Mouse (Mus musculus) brain, adult 2 months (tissue): ENCODE data around the gene Gm20683.
"Not testable (repeated sequence)": the region's sequence is repeated elsewhere in the genome, so short reads cannot be mapped to it uniquely, and the experiment has no call there.

Experiments
- DNase-seq: peaks from one replicate; pipeline ENCODE4 v3.0.0; 2011; ENCODE audit warnings: low read depth, low spot score

Gene Gm20683

GRCm38 (mm10) chr17:25828223-25828594 is 13.4 kb downstream of the Gm20683 start:
- no peak for DNase-seq

DNA sequence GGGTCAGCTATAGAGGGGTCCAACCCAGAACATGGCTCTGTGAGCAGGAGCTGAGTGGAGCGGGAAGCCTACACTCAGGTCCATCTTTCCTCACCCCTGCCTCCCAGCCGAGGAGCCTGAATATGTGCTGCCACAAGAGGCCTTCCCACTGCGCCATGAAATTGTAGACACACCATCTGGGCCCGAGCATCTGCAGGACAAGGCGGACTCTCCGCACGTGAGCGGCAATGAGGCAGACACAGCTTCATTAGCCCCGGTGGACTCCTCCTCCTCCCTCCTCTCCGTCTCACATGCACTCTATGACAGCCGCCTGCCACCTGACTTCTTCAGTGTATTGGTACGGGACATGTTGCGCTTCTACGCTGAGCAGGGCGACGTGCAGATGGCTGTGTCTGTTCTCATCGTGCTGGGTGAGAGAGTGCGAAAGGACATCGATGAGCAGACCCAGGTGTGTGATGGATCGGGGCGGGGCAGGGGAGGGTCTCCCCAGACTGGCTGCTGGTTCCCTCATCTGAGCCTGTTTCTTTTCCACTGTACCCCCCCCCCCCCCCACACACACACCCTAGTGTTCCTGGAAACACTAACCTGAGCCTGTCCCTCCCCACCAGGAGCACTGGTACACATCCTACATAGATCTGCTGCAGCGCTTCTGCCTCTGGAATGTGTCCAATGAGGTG is 13.9 kb downstream of the Gm20683 start:
- no peak for DNase-seq

DNA sequence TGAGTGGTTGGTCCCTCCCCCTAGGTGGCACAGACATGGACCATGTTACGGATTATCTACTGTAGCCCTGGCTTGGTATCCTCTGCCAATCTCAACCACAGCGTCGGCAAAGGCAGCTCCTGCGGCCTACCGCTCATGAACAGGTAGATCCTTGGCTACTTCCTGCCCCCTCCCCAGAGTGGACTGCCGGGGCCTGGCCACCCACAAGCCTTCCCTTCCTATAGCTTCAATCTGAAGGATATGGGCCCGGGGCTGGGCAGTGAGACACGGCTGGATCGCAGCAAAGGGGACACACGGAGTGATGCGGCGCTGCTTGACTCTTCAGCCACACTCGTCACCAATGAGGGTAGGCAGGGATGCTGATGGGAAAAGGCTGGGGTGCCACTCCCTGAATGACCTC is 14.6 kb downstream of the Gm20683 start:
- no peak for DNase-seq

- DNase-seq = no peak
Observed at GRCm38 (mm10) chr17:25825984-25826570, 15.5 kb downstream of the Gm20683 start.

- no peak for DNase-seq
Observed at GRCm38 (mm10) chr17:25825311-25825710, 16.3 kb downstream of the Gm20683 start.

DNA sequence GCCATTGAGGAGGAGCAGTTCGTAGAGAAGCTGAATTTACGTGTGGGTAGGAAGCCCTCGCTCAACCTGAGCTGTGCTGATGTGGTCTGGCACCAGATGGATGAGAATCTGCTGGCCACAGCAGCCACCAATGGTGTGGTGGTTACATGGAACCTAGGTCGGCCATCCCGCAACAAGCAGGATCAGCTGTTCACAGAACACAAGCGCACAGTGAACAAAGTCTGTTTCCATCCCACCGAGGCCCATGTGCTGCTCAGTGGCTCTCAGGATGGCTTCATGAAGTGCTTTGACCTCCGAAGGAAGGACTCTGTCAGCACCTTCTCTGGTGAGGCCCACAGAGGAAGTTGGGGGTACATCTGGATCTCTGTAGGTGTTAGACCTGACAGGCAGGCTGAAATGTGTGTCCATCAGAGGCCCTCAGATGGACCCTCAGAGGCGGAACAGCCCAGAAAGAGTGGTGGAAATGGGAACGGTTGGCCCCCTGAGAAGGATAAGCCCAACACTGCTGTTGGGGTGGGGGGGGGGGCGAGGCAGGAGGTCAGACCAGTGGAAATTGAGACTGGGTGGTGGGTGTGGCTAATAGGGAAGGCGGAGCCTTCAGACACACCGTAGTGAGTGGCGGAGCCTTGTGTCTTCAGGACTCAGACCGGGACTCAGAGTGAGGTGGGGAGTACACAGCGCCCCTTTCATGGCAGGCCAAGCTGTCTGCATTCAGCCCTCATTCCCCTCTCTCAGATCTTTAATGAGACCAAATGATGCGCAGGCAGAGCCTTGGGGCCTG is 17.0 kb downstream of the Gm20683 start:
- DNase-seq = no peak

GRCm38 (mm10) chr17:25823452-25823851 is 18.1 kb downstream of the Gm20683 start, which contains the start of gene Wdr24:
Wdr24 (plus strand) TSS chr17:25823627.
- DNase-seq = peak; percentile 96

GRCm38 (mm10) chr17:25818851-25819780 is 22.4 kb downstream of the Gm20683 start:
- DNase-seq = no peak

- no peak for DNase-seq
Observed at GRCm38 (mm10) chr17:25817662-25818061, 23.9 kb downstream of the Gm20683 start.

GRCm38 (mm10) chr17:25813471-25813870 is 28.1 kb downstream of the Gm20683 start:
- peak; percentile 92 for DNase-seq

DNA sequence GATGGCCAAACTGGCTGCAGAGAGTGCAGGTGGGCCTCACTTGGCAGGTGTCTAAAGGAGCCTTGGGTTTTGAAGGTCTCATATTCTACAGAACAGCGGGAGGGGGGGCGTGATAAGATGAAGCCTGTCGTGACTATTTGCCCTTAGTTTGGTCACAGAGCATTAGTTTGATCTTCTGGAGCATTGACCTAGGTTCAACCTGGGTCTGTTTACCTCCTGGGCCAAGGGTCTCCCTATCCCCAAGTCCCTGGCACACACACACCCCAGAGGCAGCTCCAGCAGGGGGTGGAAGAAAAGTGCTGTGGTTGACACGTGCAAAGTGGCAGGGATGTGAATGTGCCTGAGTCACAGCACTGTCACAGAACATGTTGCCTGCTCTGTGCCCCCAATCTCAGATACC is 30.7 kb downstream of the Gm20683 start:
- DNase-seq = peak; percentile 64

- peak; percentile 89 for DNase-seq
Observed at GRCm38 (mm10) chr17:25809606-25810340, 31.8 kb downstream of the Gm20683 start.

DNA sequence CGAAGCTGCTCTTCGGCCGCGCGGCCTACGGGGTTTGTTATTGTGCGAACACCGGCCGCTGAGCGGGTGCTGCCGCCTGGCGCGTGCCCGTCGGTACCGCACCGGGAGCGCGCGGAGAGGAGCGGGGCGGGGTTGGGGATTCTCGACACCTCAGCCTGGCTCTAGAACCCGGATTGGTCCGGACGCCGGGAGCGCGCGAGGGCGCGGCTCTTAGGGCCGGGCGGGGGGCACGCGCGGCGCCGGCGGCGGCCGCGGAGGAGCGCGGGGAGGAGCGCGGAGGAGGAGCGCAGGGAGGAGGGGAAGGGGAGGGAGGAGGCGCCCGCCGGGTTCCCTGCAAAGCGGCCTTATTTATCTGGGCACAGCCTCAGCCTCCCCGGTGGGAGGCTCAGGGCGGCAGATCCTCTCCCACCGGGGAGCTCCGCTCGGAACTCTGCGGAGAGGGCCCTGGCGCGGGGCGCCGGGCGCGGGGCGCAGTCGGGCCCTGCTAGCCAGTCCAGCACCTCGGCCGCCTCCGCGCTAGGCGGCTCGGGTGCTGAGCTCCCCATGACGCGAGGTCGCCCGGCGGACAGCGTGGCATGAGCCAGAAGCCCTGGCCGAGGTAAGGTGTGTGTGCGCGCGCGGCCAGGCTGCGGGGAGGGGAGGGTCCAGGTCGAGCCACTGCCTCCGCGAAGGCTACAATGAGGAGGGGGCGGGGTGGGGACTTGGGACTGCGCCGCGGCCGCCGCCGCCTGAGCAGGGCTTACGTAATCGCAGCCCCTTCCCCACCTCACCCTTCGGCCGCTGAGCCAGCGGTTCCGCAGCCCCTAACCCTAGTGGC is 32.6 kb downstream of the Gm20683 start, which contains the start of gene Fbxl16:
Gene Fbxl16 (plus strand): TSS at position 297 of the 817 bp plus-strand sequence.
- DNase-seq = peak; percentile 99

DNA sequence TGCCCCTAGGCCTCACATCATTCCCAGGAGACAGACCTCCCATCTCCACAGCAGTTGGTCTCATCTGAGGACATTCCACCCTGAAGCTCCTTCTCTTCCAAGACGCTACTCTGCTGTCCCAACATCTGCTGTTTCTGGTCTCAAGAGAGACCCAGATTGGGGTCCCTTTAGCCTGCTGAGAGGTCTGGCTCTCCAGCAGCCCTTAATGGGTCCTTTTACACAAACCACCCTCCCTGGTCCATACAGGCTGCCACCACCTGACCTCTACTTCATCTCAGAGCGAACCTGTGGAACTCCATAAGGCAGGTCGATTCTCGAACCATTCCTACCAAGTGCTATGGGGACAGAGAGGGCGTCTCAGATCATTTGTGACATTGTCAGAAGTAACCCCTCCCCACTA is 33.5 kb downstream of the Gm20683 start:
- no peak for DNase-seq

DNA sequence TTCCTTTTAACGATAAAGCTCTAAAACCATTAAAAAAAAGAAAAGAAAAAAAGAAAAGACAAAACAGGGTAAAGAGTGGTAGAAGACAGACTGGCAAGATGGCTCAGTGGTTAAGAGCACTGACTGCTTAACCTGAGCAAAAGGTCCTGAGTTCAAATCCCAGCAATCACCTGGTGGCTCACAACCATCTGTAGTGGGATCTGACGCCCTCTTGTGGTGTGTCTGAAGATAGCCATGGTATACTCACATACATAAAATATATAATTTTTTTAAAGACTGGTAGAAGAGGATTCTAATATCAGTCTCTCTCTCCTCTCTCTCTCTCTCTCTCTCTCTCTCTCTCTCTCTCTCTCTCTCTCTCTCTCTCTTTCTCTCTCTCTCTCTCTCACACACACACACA is 34.1 kb downstream of the Gm20683 start:
- DNase-seq = not testable (repeated sequence)

- DNase-seq = no peak
Observed at GRCm38 (mm10) chr17:25806507-25806906, 35.1 kb downstream of the Gm20683 start.

DNA sequence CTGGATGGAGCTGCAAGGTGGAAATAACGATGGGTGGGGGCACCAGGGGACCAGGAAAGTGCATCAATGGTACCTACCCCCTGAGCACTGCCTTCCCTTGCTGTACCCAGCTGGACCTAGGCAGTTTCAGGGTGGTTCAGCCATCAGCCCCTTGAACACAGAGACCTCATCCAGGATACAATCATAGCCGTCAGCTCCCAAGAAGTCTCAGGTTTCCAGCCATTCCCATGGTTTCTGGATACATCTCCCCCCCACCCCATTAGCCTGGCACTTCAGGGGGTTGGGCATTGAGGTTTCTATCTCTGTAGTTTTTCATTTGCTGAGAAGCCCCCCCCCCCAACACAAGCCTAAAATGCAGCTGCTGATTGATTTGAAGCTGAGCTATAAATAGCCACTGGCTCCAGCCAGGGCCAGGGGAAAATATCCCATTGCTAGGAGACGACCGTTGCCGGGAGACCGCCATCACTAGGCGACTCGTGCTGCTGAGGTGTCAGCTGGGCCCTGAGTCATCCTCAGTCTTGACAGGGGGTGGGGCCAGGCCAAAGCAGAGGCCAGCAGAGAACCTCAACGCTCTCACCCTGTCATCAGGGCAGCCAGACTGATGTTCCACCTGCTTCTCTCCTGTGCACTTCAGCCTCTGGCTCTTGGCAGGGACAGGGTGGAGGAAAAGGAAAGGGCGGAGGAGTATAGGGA is 38.6 kb downstream of the Gm20683 start:
- peak; percentile 94 for DNase-seq

GRCm38 (mm10) chr17:25801029-25801428 is 40.5 kb downstream of the Gm20683 start:
- peak; percentile 84 for DNase-seq

DNA sequence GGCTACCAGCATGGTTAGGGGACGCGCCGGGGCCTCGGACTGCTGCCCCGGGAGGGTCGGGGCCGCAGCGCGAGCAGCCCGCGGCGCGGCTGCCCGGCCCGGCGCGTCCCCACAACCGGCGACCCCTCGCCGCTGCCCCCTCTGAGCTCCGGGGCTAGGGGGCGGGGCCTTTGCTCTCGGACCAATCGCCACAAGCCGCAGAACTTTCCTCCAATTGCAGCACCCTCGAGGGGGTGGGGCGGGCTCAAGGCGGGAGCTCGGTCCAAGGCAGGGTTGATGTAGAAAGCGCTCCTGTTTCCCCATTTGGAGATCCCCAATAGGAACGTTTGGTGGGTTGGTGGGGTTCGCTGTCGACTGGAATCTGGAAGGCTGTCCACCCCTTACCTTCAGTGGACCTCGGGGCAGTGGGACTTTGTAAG is 44.6 kb downstream of the Gm20683 start, which contains the start of gene Metrn:
Gene Metrn (minus strand): TSS at position 186 of the 419 bp plus-strand sequence.
- peak; percentile 79 for DNase-seq
